Mouse (Mus musculus) hindbrain, postnatal 0 days (tissue): Measurements from ENCODE around the gene Phf12. TPM values are rescaled to one million over a fixed set of nuclear protein-coding genes. Genes with fewer than 3 reads are reported as not detected.

Experiments used
- ATAC-seq: fragments of 200-750 bp; cut with Nextera tagmentation; 2 replicates; pipeline ENCODE4 v1.8.0; 2017; ENCODE audit warnings: mild to moderate bottlenecking, moderate TSS enrichment, moderate library complexity
- DNase-seq: peaks from one replicate; pipeline ENCODE4 v3.0.0-alpha.2; 2015; ENCODE audit warnings: low spot score
- H3K27ac ChIP-seq: fragments of 300-500 bp; sonication (generic); 2 replicates; pipeline ENCODE4 v1.5.1; 2014; ENCODE audit warnings: mild to moderate bottlenecking
- H3K27me3 ChIP-seq: fragments of 300-500 bp; sonication (generic); 2 replicates; pipeline ENCODE4 v1.6.1; 2014; ENCODE audit warnings: low read length, mixed read lengths; ENCODE audit not compliant: insufficient read depth
- H3K36me3 ChIP-seq: fragments of 300-500 bp; sonication (generic); 2 replicates; pipeline ENCODE4 v1.6.1; 2014; ENCODE audit warnings: low read length, mixed read lengths; ENCODE audit not compliant: insufficient read depth
- H3K4me1 ChIP-seq: fragments of 300-500 bp; sonication (generic); 2 replicates; pipeline ENCODE4 v1.6.1; 2014; ENCODE audit warnings: antibody characterized with exemption, low read length, mixed read lengths; ENCODE audit not compliant: insufficient read depth
- H3K4me2 ChIP-seq: fragments of 300-500 bp; sonication (generic); 2 replicates; pipeline ENCODE4 v1.6.1; 2014; ENCODE audit warnings: low read depth, mild to moderate bottlenecking, low read length, moderate library complexity, mixed read lengths
- H3K4me3 ChIP-seq: fragments of 300-500 bp; sonication (generic); 2 replicates; pipeline ENCODE4 v1.5.1; 2014; ENCODE audit warnings: low read length
- H3K9ac ChIP-seq: fragments of 300-500 bp; sonication (generic); replicated peaks from 2 replicates; pipeline ENCODE4 v1.6.1; 2014; ENCODE audit warnings: mild to moderate bottlenecking, low read length, moderate library complexity, mixed read lengths
- H3K9me3 ChIP-seq: fragments of 300-500 bp; sonication (generic); 2 replicates; pipeline ENCODE4 v1.6.1; 2016; ENCODE audit warnings: low read length, mixed read lengths
- CTCF ChIP-seq: IDR thresholded peaks from 2 replicates; pipeline ENCODE4 v1.5.1; 2016; ENCODE audit warnings: antibody characterized with exemption, control low read depth, low read depth
- WGBS: fragments of 180-500 bp; shearing (Covaris S2); extraction: QIAGEN DNeasy Blood & Tissue Kit; methylation state at CpG from one replicate; pipeline ENCODE4 v1.1.7; 2014; 5-methylcytosine and 5-hydroxymethylcytosine counted together
- polyA plus RNA-seq: library from polyadenylated mRNA; unstranded; fragments of >200 nt; fragmentation: Nextera tagmentation; extraction: Ambion mirVana; gene quantifications from 2 replicates; pipeline ENCODE4 v1.2.1, GENCODE M21; 2015
- total RNA-seq: library from RNA; depleted of rRNA; stranded (reverse); fragments of >200 nt; gene quantifications from 2 replicates; pipeline ENCODE4 v1.2.3, GENCODE M21; 2014

Phf12 gene
- total and polyA plus RNA-seq, 2 experiments from 2014 or later: 8.3 to 31.9 TPM

DNA sequence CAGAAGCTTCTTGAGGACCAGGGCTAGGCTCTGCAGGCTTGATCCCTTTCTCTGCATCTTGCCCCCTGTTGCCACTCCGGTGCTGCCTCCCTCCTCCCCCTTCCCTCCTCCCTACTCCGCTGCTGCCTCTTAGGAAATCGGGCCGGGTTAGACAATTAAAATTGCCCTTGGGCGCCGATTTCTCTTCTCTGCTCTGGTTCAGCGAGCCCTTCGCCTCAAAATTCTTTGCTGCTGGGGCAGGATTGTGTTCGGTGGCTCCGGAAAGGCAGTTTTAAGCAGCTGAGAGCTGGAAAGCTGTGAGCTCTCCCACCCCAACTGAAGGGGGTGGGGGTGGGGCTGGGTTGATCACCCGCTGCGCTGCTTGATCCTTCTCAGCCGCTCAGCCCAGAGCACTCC, 2.3 kb downstream of the Phf12 start:
- peak; percentile 63 for DNase-seq
- no peak for TF ChIP-seq CTCF
- Histone ChIP-seq H3K9me3 (no peaks in the 10 kb centered on the region), H3K4me2 (peak overlapping the region; percentile 93), H3K27ac (peak overlapping the region; percentile 96), H3K27me3 (no peaks in the 10 kb centered on the region), H3K9ac (peak overlapping the region; percentile 99), H3K4me3 (peak overlapping the region; percentile 98), H3K36me3 (no peaks in the 10 kb centered on the region), H3K4me1 (no peaks in the 10 kb centered on the region)
- ATAC-seq: no peak
- 0% methylated on average over 13 of the region's 13 CpGs for WGBS

DNA sequence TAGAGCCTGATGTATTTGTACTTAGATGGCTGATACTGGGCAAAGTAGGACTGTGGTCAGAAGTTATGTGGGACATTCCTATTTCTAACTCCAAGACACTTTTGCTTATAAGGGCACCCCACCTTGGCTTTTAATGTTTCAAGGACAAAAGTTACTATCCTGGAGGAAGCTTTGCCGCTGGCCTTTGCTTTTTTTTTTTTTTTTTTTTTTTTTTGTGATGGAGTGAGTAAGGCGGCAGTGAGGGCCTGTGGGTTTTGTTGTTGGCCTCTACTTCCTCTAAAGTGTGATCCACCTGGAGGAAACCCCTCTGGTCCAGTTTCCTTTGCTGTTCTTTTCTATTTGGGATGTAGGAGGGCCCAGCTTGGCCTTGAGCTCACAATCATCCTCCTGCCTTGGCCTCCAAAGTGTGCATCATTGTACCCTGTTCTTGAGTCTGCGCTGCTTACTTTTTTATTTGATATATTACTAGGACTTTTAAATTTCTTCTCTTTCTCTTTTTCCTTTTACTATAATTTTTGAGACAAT, 3.0 kb downstream of the Phf12 start:
- Histone ChIP-seq H3K4me2 (peak overlapping the region; percentile 93), H3K9ac (peak overlapping the region; percentile 99), H3K9me3 (no peaks in the 10 kb centered on the region), H3K27me3 (no peaks in the 10 kb centered on the region), H3K27ac (peak overlapping the region; percentile 96), H3K4me3 (peak overlapping the region; percentile 98), H3K4me1 (no peaks in the 10 kb centered on the region), H3K36me3 (no peaks in the 10 kb centered on the region)
- 72% methylated on average over 3 of the region's 3 CpGs for WGBS
- ATAC-seq (no peak), DNase-seq (no peak)
- TF ChIP-seq CTCF: no peak

DNA sequence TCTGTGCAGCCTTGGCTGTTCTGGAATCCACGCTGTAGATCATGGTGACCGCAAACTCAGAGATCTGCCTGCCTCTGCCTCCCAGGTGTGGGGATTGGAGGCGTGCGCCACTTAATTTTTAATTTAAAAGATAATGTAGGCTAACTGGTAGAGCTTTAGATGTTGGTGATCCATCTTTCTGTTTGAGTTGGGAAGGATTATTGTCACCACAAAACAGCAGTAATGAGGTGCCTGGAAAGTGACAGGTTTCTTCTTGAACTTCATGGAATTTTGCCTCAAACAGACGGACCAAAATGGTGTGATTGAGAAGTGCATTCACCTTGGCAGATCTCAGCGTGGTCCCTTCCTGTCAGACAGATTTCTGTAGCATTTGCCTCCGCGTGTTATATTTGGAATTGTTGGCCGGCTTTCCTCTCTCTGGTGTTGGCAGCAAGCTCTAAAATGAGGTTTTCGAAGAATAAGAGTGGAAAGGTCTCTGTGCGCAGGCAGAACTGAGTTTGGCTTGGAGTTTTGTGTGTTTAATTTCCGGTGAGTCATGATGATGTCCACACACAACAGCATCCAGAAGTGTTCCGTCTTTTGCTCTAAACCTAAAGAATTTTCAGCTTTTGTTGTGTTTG, 6.6 kb downstream of the Phf12 start:
- no peak overlapping the region for H3K4me2 ChIP-seq
- no peak overlapping the region for H3K9ac ChIP-seq
- TF ChIP-seq CTCF: no peak
- WGBS: 86% methylated on average over 13 of the region's 13 CpGs
- no peaks in the 10 kb centered on the region for H3K9me3 ChIP-seq
- H3K27ac ChIP-seq: no peak overlapping the region
- H3K27me3 ChIP-seq: no peaks in the 10 kb centered on the region
- ATAC-seq (no peak), DNase-seq (no peak)
- no peaks in the 10 kb centered on the region for H3K4me1 ChIP-seq
- H3K36me3 ChIP-seq: no peaks in the 10 kb centered on the region
- no peak overlapping the region for H3K4me3 ChIP-seq

DNA sequence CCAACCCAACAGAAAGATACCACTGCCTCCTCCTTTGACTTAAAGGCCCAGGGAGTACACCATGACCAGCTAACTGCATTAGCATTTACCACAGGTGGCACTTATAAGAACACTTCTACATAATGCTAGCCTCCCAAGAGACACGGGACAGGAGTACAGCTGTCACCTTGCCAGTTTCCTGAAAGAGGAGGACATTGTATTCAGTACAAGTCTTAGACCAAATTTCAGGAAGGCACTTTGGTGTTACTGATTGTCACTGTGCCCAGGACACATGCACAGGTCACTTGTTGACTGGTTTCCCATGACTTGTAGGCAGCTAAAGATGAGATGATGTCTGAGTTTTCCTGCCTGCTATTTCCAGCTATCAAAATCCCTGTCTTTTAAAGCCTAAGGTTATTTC, 13.0 kb downstream of the Phf12 start:
- H3K27me3 ChIP-seq: no peaks in the 10 kb centered on the region
- no peak for TF ChIP-seq CTCF
- no peak overlapping the region for H3K9ac ChIP-seq
- no peak for ATAC-seq
- H3K27ac ChIP-seq: no peak overlapping the region
- no peak overlapping the region for H3K4me2 ChIP-seq
- no peaks in the 10 kb centered on the region for H3K4me1 ChIP-seq
- no peaks in the 10 kb centered on the region for H3K9me3 ChIP-seq
- H3K4me3 ChIP-seq: no peak overlapping the region
- 59% methylated on average over 1 of the region's 1 CpGs for WGBS
- DNase-seq: no peak
- H3K36me3 ChIP-seq: 0 out of 2 replicates have a peak, but pooled peaks cover 3% of the 10 kb centered on the region

DNA sequence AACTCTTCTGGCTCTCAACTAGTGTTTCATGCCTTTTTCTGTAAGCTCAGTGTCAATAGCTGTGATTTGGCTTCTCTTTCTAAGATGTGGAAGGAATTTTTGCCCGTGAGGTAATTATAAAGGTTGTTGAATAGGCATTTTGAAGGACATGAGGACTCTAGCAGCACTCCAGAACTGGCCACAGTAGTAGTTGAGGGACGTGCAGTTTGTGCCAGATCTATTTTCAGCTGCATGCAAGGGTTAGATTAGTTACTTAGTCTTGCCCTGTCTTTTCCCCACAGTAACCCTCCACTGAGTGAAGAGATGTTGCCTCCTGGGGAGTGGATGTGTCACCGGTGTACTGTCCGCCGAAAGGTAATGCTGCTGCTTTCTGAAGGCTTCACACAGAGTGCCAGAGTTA, 23.9 kb downstream of the Phf12 start:
- Histone ChIP-seq H3K27me3 (no peaks in the 10 kb centered on the region), H3K36me3 (peaks cover 26% of the 10 kb centered on the region), H3K9ac (no peak overlapping the region), H3K9me3 (no peaks in the 10 kb centered on the region), H3K4me2 (no peak overlapping the region), H3K4me3 (no peak overlapping the region), H3K27ac (no peak overlapping the region), H3K4me1 (no peaks in the 10 kb centered on the region)
- TF ChIP-seq CTCF: no peak
- DNase-seq: no peak
- 91% methylated on average over 5 of the region's 5 CpGs for WGBS
- no peak for ATAC-seq

DNA sequence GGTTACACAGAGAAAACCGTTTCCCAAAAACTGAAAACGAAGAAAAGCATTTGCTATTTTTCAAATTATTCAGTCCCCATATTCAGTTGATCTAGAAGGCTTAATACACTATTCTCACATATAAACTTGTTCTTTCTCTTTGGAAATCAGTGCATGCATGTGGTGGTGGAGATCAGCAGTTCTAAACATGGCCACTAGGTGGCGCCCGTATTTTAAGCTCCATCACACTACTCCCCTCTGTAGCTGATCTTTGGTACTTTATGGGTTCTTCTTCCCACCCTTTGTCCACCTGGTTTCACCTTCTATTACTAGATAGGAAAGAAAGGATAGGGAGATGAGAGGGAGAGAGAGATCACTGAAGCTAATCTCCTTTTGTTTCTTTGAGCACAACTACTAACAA, 37.1 kb downstream of the Phf12 start:
- Histone ChIP-seq H3K4me3 (no peak overlapping the region), H3K9me3 (no peaks in the 10 kb centered on the region), H3K27ac (no peak overlapping the region), H3K4me2 (no peak overlapping the region), H3K4me1 (no peaks in the 10 kb centered on the region), H3K36me3 (peaks cover 74% of the 10 kb centered on the region), H3K27me3 (no peaks in the 10 kb centered on the region), H3K9ac (no peak overlapping the region)
- DNase-seq (peak; percentile 86), ATAC-seq (peak; percentile 73)
- peak; percentile 95 for TF ChIP-seq CTCF
- WGBS: 25% methylated on average over 4 of the region's 4 CpGs

DNA sequence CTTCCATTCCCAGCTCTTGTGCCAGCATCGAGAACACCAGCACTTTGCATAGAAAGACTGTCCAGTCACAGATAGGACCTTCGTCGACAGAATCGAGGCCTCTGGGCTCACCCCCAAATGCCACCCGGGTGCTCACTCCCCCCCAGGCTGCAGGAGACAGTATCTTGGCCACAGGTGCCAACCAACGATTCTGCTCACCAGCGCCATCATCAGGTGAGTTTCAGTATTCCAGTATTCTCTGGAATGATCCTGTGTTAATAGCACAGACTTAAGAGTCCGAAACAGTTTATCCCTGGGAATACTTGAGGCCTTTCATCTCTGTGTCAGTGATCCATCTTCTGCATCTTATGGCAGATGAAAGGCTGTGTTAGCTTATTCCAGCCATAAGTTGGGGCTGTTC, 41.1 kb downstream of the Phf12 start:
- Histone ChIP-seq H3K4me3 (no peak overlapping the region), H3K27me3 (no peaks in the 10 kb centered on the region), H3K9me3 (no peaks in the 10 kb centered on the region), H3K36me3 (peaks cover 65% of the 10 kb centered on the region), H3K9ac (no peak overlapping the region), H3K4me2 (no peak overlapping the region), H3K27ac (no peak overlapping the region), H3K4me1 (no peaks in the 10 kb centered on the region)
- whole genome bisulfite sequencing: 86% methylated on average over 8 of the region's 8 CpGs
- peak; percentile 63 for DNase-seq
- peak; percentile 37; the same call in 1 of the 2 replicates for ATAC-seq
- TF ChIP-seq CTCF: peak; percentile 57
